Mouse (Mus musculus): ENCODE data around the gene Pjvk.
"Not testable (repeated sequence)": the region's sequence is repeated elsewhere in the genome, so short reads cannot be mapped to it uniquely, and the experiment has no call there.

Pjvk gene

DNA sequence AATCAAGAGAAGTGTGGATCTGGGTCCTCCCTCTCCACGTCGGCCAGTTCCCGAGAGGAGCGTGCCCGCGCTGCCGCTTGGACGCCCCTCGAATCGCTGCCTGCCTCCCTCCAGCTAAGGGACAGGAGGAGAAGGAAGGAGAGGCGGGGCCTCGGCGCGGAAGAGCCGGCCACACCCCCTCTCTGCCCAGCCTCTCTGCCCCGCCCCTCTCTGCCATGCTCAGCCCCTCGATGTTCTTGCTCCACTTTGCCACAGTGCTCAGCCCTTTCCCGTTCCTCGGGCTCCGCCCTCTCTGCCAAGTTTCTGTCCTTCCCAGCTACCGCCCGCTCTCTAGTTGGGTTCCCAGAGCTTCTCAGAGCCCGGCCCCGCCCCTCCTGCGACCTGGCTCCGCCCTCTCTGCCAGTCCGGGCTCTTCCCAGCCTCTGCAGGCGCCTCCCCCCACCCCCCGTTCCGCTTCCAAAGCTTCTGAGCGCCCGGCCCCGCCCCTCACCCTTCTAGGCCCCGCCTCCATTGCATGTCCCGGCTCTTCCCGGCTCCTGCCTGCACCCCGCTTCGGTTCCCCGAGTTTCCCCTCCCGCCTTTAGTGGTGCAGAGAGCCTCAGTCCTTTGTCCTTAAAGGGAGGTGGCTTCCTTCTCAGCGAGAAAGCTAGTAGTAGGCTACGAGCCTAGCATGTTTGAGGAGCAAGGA is at the start of gene Pjvk, which contains the start of gene Prkra:
Gene Pjvk (plus strand): TSS at position 594 of the 688 bp plus-strand sequence.
Gene Prkra (minus strand): TSS at position 133 of the 688 bp plus-strand sequence.
- DNase-seq = peak; percentile 99 to 100

DNA sequence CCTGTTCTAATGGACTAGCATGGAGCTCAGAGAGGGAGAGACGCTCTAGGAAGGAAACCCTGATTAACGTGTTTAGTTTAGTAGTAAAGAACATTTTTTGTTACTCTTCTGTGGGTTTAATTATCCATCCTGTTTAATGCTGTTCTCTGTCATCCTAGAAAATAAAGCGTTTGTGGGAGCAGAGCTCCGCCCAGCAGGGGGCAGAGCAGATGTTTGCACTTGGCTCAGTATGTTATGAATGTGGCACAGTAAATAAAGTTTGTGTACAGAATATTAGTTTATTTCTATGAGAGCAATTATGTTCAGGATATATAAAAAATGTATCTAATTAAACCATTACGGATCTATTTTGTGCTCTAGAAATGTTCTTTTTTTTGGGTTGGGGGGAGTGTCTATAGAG is 49.1 kb upstream of the Pjvk start:
- peak in 1 of 2 experiments; percentile 22 for DNase-seq

DNA sequence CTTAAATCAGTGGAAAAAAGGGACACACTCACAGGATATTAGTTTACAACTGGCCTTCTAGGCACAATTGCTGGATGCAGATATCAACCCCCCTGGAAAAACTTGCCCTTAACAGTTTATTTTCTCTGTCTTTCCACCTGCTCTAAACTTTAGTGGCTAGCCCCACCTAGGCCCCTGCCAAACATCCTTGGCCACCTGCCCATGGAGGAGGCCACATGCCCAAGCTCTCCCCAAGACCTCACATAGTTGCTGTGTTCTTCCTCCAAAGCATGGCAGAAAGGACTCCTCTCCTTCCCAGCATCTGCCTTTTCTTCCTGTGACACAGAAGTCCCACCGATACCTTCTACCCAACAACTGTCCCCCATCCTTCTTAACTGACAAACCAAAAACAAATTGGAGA is 46.0 kb upstream of the Pjvk start:
- no peak for DNase-seq

DNA sequence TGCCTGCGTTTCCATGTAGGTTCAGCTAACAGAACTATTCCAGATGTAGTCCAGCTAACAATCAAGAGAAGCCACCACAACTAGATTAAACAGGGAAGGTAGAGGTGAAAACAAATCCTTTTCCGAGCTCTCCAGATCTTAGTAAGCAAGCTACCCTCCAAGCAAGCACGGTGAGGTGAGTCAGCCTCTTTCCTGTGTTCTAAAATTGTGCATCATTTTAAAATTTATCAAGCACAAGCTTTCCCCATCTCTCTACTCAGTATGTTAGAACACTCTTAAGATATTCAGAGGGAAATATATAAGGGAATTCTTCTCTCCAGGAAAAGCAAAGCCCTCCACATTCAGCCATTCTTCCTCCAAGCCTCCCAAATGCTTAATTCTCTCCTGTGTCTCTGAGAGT is 41.6 kb upstream of the Pjvk start:
- no peak for DNase-seq

GRCm38 (mm10) chr2:76610326-76611104 is 37.8 kb upstream of the Pjvk start:
- no peak for DNase-seq

DNA sequence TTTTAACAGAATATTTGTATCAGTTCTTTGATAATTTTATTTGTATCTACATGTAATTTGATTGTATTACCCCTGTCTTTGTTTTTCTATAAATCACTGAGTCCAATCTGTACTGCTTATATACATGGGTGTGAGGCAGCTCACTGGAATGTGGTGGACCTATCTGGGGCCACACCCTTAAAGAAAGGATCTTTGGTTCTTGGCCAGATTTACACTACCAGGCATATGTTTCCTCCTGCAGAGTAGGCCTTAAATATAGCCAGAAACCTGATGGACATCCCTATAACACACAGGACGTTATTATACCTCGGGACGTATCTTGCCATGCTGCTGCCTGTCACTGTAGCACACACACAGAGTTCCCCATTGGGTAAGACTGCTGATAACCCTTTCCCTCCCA is 36.3 kb upstream of the Pjvk start:
- no peak for DNase-seq

DNA sequence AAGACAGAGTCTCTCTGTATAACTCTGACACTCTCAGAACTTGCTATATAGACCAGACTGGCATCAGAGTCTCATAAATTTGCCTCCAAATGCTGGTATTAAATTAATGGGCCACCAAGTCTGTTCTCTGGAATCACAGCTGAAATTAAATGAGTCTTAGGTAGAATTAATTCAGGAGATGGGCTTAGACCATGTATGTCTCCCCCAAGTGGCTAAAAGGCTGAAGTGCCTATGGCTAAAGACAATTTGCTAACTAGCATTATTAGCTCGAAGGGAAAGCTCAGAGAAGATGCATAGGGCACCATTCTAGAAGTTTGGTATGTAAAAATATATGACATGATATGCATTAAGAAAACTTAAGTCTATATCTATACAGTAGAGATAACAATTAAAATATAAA is 30.2 kb upstream of the Pjvk start:
- peak in 1 of 2 experiments; percentile 65 for DNase-seq

DNA sequence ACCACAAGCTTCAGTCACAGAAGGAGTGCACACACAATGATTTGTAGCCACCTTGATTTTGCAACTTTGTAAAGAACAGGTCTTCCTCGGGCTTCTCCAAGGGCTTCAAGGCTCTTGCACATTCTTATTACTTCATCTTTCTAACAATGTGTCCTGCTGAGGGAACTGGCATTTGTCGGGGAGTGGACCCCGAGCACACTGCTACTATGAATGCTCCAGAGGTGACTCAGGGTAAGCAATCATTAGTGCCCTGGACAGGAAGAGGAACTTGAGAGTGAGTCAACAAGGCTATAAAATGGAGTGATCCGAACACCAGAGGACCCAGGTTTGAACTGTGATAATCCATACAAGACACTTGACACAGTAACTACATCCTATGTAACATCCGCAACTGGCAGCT is 28.1 kb upstream of the Pjvk start:
- DNase-seq = no peak

- no peak for DNase-seq
Measured at GRCm38 (mm10) chr2:76621724-76622123, 26.6 kb upstream of the Pjvk start.

DNA sequence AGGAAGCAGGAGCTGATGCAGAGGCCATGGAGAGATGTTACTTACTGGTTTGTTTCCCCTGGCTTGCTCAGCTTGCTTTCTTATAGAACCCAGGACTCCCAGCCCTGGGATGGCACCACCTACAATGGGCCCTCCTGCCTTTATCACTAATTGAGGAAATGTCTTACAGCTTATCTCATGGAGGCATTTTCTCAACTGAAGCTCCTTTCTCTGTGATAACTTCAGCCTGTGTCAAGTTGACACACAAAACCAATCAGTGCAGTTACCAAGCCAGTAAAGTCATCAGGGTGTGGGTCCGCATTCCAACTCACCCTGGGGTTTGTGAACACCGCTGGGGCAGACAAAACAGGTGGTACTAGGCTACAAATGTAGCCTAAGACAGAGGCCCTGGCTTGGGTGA is 26.0 kb upstream of the Pjvk start:
- not testable (repeated sequence) for DNase-seq

DNA sequence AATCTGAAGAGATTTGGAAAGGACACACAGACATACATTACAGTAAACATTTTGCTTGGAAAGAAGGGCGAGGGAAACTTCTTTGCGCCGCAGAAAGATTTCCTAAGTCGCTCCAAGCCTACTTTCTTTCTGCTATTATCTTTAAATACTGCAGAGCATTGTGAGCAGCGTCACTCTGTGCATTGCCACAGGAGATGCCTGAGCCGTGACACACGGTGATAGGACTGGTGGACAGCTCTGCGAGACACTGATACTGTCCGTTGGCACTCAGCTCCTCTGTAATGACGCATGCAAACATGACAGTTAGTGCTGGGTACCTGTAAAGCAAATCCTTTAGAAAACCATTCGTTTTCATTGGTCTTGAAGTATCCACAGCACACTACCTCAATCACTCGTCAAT is 18.0 kb upstream of the Pjvk start:
- no peak for DNase-seq

DNA sequence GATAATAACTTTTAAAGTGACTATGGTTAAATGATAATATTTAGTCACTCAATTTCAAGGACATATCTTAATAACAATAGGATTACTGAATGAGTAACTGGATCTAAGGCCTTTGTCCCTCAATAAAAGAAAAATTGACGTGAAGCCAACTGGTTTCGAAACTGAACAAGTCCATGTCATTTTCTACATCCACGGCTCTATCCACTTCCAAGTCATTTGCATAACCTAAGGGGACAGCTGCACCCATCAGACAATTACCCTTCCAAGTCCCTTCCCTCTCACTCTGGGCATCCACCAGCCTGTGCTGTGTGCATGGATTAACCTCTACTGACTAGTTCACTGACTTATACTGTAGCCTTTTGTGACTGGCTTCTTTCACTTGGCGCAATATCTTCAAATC is 16.7 kb upstream of the Pjvk start:
- DNase-seq = no peak

GRCm38 (mm10) chr2:76639637-76640036 is 8.6 kb upstream of the Pjvk start:
- DNase-seq = no peak

- no peak for DNase-seq
Measured at GRCm38 (mm10) chr2:76643801-76644200, 4.5 kb upstream of the Pjvk start.

DNA sequence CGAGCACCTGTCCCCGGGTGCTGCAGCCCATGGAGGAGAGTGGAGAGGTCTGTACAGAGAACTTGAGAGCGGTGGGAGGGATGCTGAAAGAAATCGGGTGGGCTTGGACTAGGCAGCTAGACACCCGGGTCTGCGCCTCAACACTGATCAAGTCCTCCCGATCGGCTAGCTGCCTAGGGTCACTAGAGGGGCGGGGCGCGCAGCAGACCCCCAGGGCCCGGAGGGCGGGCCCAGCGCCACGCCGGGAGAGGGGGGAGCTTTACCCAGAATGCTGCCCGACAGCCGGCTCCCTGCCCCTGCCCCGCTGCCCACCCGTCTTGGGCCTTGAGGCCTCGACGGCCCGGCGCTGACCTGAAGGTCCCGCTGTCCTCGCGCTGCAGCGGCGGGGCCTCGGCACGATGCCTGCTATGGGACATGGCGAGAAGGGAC is 821 bp upstream of the Pjvk start:
- DNase-seq = no peak

DNA sequence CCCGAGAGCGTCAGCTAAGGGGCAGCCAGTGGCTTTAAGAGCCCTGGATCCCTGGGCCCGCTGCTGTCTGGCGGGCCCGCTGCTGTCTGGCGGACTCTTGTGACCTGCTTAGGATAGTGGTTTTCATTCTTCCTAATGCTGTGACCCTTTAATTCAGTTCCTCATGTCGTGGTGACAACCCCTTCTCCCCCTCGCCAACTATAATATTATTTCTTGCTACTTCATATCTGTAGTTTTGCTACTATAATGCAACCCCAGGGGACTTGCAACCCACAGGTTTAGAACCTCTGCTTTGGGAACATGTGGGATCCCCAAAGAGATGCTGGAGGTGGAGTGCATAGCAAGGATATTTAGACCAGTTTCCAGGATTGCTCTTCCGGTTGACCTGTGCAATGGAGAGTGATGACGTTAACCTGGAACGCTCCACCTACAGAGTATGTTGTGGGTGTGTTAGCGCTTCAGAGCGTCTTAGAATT is 428 bp downstream of the Pjvk start:
- no peak for DNase-seq

- no peak for DNase-seq
Measured at GRCm38 (mm10) chr2:76653070-76653469, 4.8 kb downstream of the Pjvk start.

GRCm38 (mm10) chr2:76654646-76655045 is 6.4 kb downstream of the Pjvk start:
- DNase-seq = peak in 1 of 2 experiments; percentile 31

- no peak for DNase-seq
Measured at GRCm38 (mm10) chr2:76655444-76655843, 7.2 kb downstream of the Pjvk start.

GRCm38 (mm10) chr2:76655982-76656381 is 7.7 kb downstream of the Pjvk start:
- peak; percentile 38 to 48 for DNase-seq

DNA sequence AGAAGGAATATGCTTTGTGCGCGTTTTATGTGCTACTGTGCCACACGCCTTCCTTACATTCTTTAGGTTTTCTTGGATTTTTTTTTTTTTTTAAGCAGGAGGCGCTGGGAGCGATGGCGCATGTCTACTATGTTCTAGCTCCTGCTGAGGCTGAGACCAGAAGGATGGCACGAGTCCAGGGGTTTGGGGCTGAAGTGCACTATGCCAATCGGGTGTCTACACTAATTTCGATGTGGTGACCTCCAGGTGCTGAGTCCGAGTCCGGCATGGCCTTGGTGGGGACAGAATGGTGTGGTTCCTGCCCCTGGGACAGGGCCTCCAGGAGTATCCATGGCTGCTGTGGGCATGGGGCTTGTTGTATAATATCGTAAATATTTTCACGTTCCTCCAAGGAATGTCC is 10.3 kb downstream of the Pjvk start:
- no peak for DNase-seq

GRCm38 (mm10) chr2:76659419-76659818 is 11.1 kb downstream of the Pjvk start:
- no peak for DNase-seq

DNA sequence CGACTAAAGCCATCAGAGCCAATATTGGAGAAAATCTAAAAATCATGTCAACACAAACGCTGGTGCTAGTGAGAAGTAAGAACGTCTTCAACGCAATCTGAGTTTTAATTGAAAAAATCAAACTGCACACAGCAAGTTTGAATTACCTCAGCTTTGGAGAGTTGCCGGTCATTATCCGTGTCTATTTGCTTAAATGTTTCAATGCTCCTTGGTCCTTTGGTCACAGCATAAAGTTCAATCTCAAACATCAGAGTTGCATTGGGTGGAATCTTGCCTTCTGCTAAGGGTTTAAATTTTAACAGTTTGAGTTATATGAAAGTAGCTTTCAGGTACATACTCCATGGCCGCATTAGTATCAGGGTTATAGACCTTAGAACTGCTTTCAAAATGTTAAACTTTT is 17.3 kb downstream of the Pjvk start:
- DNase-seq = peak; percentile 18 to 35

- DNase-seq = no peak
Measured at GRCm38 (mm10) chr2:76667200-76667599, 18.9 kb downstream of the Pjvk start.
